Mouse (Mus musculus) midbrain, embryonic 15.5 days (tissue): ENCODE data around the gene St7l. TPM values are rescaled to one million over a fixed set of nuclear protein-coding genes. Genes with fewer than 3 reads are reported as not detected.
A peak's percentile ranks its signal among the peaks of the same experiment; 100 is the strongest.

Experiments
- ATAC-seq: fragments of 200-750 bp; cut with Nextera tagmentation; replicated peaks from 2 replicates; pipeline ENCODE4 v1.8.0; 2017; ENCODE audit warnings: moderate TSS enrichment
- H3K27ac ChIP-seq: fragments of 300-500 bp; sonication (generic); 2 replicates; pipeline ENCODE4 v1.5.1; 2015; ENCODE audit warnings: mild to moderate bottlenecking, inconsistent platforms
- H3K27me3 ChIP-seq: fragments of 300-500 bp; sonication (generic); replicated peaks from 2 replicates; pipeline ENCODE4 v1.6.1; 2015; ENCODE audit warnings: inconsistent platforms
- H3K36me3 ChIP-seq: fragments of 300-500 bp; sonication (generic); replicated peaks from 2 replicates; pipeline ENCODE4 v1.6.1; 2015; ENCODE audit warnings: inconsistent platforms
- H3K4me1 ChIP-seq: fragments of 300-500 bp; sonication (generic); 2 replicates; pipeline ENCODE4 v1.6.1; 2015; ENCODE audit warnings: inconsistent platforms
- H3K4me2 ChIP-seq: fragments of 300-500 bp; sonication (generic); 2 replicates; pipeline ENCODE4 v1.6.1; 2015; ENCODE audit warnings: inconsistent platforms, mild to moderate bottlenecking, moderate library complexity
- H3K4me3 ChIP-seq: fragments of 300-500 bp; sonication (generic); 2 replicates; pipeline ENCODE4 v1.5.1; 2015; ENCODE audit warnings: mild to moderate bottlenecking, inconsistent platforms
- H3K9ac ChIP-seq: fragments of 300-500 bp; sonication (generic); 2 replicates; pipeline ENCODE4 v1.6.1; 2015; ENCODE audit warnings: mild to moderate bottlenecking, inconsistent platforms
- H3K9me3 ChIP-seq: fragments of 300-500 bp; sonication (generic); 2 replicates; pipeline ENCODE4 v1.6.1; 2016; ENCODE audit warnings: inconsistent platforms
- WGBS: fragments of 180-500 bp; shearing (Covaris S2); methylation state at CpG from one replicate; pipeline ENCODE4 v1.1.7; 2015; ENCODE audit warnings: mixed read lengths; 5-methylcytosine and 5-hydroxymethylcytosine counted together
- polyA plus RNA-seq: library from polyadenylated mRNA; unstranded; fragments of >200 nt; fragmentation: Nextera tagmentation; extraction: Ambion mirVana; gene quantifications from 2 replicates; pipeline ENCODE4 v1.2.1, GENCODE M21; 2015

Gene St7l
- polyA plus RNA-seq: 31.8 and 35.1 TPM in 2 replicates

DNA sequence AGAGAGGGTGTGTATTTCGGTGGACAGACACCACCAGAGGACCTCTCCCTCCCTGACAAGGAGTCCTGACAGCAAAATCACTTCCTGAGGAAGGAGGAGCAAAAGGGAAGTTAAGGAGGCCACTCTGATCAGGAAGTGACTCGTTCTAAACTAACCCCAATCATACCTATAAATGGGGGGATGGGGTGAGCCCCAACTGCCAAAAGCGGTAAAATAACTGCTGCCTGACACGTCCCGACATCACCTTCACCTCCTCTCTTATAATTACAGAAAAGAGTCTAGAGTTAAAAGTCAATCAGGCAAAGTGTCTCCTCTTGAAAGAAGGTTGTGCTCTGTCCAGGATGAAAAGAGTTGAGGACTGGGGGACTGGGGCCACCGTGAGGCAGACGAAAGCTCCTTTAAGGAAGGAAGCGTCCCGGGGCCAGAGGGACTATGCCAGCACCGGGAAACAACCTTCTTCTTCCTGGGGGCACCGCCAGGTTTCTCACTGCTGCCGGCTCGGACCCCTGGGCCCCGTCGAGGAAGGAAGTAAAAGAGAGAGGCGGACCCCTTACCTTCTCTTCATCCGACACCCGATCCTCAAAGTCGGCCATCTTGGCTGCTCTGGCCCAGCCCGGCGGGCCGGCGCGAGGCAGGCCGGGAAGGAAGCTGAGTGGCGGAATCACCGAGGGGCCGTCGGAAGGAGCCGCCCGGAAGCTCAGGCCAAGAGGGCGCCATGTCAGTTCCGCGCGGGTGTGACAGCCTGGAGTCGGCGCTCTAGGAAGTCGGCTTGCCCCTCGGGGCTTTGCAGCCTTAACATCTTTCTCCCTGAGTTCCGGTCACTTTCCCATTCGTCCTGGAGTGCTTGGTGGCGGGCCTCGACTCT, at the start of gene St7l, which contains the start of gene Capza1:
St7l (plus strand) TSS at position 220 of the 865 bp plus-strand sequence.
Capza1 (minus strand) TSS at position 720 of the 865 bp plus-strand sequence.
- H3K27me3 ChIP-seq: no peaks in the 10 kb centered on the region
- WGBS: under 1% methylated on average over 43 of the region's 43 CpGs
- no peaks in the 10 kb centered on the region for H3K9me3 ChIP-seq
- H3K4me1 ChIP-seq: peaks cover 41% of the 10 kb centered on the region
- peak within 1 kb of the TSS; percentile 99 for H3K4me3 ChIP-seq
- H3K36me3 ChIP-seq: no peaks in the 10 kb centered on the region; the same call in 1 of the 2 replicates
- peak within 1 kb of the TSS; percentile 93 for H3K27ac ChIP-seq
- ATAC-seq: peak; percentile 98
- peak within 1 kb of the TSS; percentile 66 for H3K4me2 ChIP-seq
- peak within 1 kb of the TSS; percentile 99 for H3K9ac ChIP-seq

DNA sequence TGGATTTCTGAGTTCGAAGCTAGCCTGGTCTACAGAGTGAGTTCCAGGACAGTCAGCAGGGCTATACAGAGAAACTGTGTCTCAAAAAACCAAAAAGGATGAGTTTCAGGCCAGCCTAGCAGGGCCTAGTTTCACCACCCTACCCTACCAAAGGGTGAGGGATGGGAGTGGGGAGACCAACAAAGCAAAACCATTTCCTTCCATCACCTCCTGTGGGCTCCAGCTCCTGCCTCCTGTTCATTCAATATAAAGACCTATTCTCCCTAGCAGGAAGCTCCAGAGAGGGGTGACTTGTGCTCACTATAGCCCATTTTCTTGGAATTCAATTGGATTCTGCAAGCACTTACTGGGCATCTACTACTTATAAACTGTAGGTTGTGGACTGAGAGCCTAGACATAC, 49.1 kb upstream of the St7l start:
- no peak overlapping the region for H3K27ac ChIP-seq
- no peak overlapping the region for H3K4me2 ChIP-seq
- H3K9me3 ChIP-seq: no peaks in the 10 kb centered on the region
- no peak overlapping the region for H3K9ac ChIP-seq
- no peaks in the 10 kb centered on the region for H3K27me3 ChIP-seq
- H3K4me1 ChIP-seq: peaks cover 17% of the 10 kb centered on the region
- no peaks in the 10 kb centered on the region for H3K36me3 ChIP-seq
- no peak for ATAC-seq
- no peak overlapping the region for H3K4me3 ChIP-seq
- WGBS: 98% methylated on average over 1 of the region's 1 CpGs

DNA sequence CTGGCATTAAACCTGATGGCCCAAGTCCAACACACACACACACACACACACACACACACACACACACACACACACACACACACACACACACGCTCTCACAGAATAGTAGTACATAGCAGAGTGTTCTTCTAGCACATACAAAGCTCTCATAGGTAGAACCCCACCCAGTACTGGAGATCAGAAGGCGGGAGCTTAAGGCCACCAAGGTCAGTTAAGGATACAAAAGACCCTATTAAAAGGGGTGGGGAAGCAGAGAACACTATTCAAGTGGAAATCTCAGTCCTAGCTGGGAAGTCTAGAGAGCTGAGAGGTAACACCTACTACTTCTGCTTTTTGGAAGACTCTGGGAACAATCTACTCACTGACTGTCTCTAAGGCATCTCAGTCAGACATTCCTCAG, 48.5 kb upstream of the St7l start:
- Histone ChIP-seq H3K9ac (no peak overlapping the region), H3K4me3 (no peak overlapping the region), H3K27ac (no peak overlapping the region), H3K27me3 (no peaks in the 10 kb centered on the region), H3K4me2 (no peak overlapping the region), H3K9me3 (no peaks in the 10 kb centered on the region), H3K4me1 (peaks cover 17% of the 10 kb centered on the region), H3K36me3 (no peaks in the 10 kb centered on the region)
- no peak for ATAC-seq
- WGBS: 81% methylated on average over 2 of the region's 2 CpGs

DNA sequence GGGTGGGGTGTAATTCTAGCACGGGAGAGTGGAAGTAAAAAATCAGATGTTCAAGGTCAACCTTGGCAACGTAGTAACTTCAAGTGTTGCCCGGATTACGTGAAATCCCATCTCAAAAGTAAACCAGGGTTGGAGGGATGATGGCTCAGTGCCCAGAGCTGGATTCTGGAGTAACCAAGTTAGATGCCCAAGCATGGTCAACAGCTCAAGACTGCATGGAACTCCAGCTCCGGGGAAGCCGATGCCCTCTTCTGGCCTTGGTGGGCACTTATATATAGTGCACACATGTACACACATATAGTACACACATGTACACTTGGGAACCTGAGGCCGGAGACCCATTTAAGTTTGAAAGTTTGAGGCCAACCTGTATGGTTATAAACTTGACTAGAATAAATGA, 47.7 kb upstream of the St7l start:
- Histone ChIP-seq H3K27me3 (no peaks in the 10 kb centered on the region), H3K27ac (no peak overlapping the region)
- no peak for ATAC-seq

DNA sequence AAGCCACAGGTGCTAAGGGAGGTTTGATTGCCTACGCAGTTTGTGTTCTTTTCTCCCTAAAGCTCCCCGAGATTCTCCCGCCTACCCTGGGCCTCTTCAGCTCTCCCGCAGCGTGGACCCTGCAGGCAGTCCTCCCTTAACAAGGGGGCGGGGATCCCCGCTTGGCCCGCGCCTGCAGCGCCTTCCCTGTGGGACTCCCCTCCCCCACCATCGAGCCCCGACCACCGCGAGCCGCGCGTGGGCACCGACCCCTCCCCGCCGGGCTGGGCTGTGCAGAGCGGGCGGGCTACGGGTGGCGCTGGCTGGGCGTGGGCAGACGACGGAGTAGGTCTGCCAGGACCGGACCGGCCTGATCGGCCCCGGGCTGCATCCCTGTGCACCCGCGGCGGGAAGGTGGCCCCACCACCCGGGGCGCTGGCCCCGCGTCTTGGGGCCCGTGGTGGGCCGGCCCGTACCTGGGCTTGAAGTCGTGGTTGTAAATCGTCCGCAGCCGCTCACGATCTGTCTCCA, 46.3 kb upstream of the St7l start:
- Histone ChIP-seq H3K27ac (peak overlapping the region; percentile 60), H3K4me2 (peak overlapping the region; percentile 91)
- WGBS: 0% methylated on average over 43 of the region's 46 CpGs

More for the DNA sequence above, 47.7 kb upstream of the St7l start:
- Histone ChIP-seq H3K9me3 (no peaks in the 10 kb centered on the region), H3K9ac (no peak overlapping the region), H3K4me2 (no peak overlapping the region), H3K4me1 (peaks cover 17% of the 10 kb centered on the region), H3K36me3 (no peaks in the 10 kb centered on the region), H3K4me3 (no peak overlapping the region)
- WGBS: 94% methylated on average over 7 of the region's 7 CpGs

DNA sequence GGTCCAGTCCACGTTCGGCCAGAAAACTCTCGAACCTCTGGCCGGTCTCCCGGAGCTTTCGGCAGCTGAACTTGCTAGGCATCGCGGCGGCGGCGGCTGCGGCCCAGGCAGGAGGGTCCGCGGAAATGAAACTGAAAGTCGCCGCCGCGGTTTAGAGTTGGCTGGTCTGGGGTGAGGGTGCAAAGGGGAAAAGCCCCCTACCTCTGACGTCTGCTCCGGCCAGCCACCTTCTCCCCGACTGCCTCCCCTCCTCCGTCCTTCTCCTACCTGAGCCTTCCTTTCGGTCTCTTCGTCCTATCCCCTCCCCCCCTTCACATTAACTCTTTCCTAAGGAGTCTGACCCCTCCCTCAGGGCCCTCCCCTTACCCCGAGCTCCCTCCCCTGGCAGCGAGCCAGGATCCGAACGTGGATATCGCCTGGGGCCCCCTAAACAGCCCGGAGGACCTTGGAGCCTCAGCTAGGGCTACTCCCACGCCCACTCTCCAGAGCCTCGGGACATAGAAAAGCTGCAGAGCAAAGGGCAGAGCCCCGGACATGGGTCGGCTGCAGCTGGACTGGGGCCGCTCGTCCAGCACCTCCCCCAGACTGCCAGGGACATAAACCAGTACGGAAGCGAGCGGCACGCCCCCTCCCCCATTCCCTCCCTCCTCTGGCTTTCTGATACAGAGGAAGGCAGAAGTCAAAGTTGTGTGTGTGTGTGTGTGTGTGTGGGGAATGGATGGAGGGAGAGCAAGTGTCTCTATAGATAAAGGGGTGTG, 45.6 kb upstream of the St7l start, which contains the start of gene Mov10:
Mov10 (minus strand) TSS at position 573 of the 758 bp plus-strand sequence.
- ATAC-seq: peak; percentile 75
- Histone ChIP-seq H3K4me3 (peak within 1 kb of the TSS; percentile 57), H3K27me3 (no peaks in the 10 kb centered on the region), H3K36me3 (no peaks in the 10 kb centered on the region), H3K4me2 (peak within 1 kb of the TSS; percentile 91), H3K9me3 (no peaks in the 10 kb centered on the region), H3K9ac (peak within 1 kb of the TSS; percentile 58), H3K4me1 (peaks cover 17% of the 10 kb centered on the region), H3K27ac (peak within 1 kb of the TSS; percentile 60)
- under 1% methylated on average over 40 of the region's 40 CpGs for WGBS

More for the DNA sequence above, 46.3 kb upstream of the St7l start:
- Histone ChIP-seq H3K4me1 (peaks cover 17% of the 10 kb centered on the region), H3K4me3 (peak overlapping the region; percentile 57), H3K36me3 (no peaks in the 10 kb centered on the region), H3K27me3 (no peaks in the 10 kb centered on the region), H3K9ac (peak overlapping the region; percentile 58), H3K9me3 (no peaks in the 10 kb centered on the region)
- peak; percentile 91 for ATAC-seq

DNA sequence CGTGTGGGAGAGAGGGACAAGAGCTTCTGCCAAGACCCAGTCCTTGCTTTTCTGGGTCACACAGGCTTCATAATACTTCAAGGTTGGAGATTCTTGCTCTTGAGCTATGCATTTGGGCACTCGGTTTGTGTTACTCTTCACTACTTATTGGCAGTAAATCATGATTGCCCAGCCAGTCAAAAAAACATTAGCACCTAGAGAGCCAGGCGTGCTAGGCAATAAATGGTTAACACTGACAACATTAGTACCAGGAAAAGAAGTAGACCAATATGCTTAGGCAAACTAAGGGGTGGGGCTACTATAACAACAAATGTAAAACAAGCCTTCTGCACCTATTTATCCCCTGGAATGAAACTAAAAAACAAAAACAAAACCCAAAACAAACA, 45.1 kb upstream of the St7l start:
- Histone ChIP-seq H3K27ac (no peak overlapping the region), H3K4me2 (peak overlapping the region; percentile 91), H3K4me1 (peaks cover 17% of the 10 kb centered on the region), H3K27me3 (no peaks in the 10 kb centered on the region), H3K36me3 (no peaks in the 10 kb centered on the region), H3K9me3 (no peaks in the 10 kb centered on the region), H3K9ac (no peak overlapping the region), H3K4me3 (peak overlapping the region; percentile 57)
- ATAC-seq: no peak
- WGBS: 14% methylated on average over 3 of the region's 3 CpGs

DNA sequence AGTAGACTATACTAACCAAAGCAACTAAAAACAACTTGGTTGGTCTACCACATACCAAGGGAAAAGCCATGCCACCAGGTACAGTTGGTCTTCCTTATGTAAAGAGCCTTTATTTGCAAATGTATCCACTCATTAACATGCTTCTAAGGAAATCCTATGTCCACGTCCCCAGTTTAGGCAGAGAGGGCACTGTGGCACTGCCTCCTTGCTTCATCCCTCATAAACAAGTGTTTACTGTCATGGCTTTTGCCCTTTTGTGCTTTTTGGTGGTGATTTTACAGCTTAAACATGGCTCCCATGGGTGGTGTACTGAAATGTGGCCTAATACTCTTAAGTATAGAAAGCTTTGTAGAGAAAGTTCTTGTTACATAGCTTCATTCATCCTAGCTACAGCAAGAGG, 43.4 kb upstream of the St7l start:
- WGBS: 45% methylated on average over 1 of the region's 1 CpGs

DNA sequence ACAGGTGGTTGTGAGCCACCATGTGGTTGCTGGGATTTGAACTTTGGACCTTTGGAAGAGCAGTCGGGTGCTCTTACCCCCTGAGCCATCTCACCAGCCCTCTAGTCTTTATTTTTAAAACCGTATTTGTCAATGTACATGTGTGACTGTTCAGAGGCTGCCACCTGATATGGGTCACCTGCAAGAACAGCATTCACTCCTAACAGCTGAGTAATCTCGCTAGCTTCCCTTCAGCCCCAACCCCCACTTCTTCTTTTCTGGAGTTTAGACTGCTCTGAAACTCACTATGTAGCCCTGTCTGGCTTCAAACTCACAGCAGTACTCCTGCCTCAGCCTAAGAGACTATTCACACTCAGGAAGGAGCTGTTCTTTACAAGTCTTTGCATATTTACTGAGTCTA, 41.4 kb upstream of the St7l start:
- WGBS: 94% methylated on average over 3 of the region's 3 CpGs
- Histone ChIP-seq H3K9ac (no peak overlapping the region), H3K27ac (no peak overlapping the region), H3K36me3 (peaks cover 9% of the 10 kb centered on the region; the same call in 1 of the 2 replicates), H3K4me3 (no peak overlapping the region), H3K4me1 (peaks cover 8% of the 10 kb centered on the region), H3K27me3 (no peaks in the 10 kb centered on the region), H3K9me3 (no peaks in the 10 kb centered on the region), H3K4me2 (no peak overlapping the region)
- no peak for ATAC-seq

More for the DNA sequence above, 43.4 kb upstream of the St7l start:
- no peaks in the 10 kb centered on the region for H3K27me3 ChIP-seq
- no peak for ATAC-seq
- H3K27ac ChIP-seq: no peak overlapping the region
- no peak overlapping the region for H3K4me2 ChIP-seq
- H3K9me3 ChIP-seq: no peaks in the 10 kb centered on the region
- no peak overlapping the region for H3K9ac ChIP-seq
- H3K4me1 ChIP-seq: peaks cover 17% of the 10 kb centered on the region
- H3K4me3 ChIP-seq: no peak overlapping the region
- H3K36me3 ChIP-seq: peaks cover 3% of the 10 kb centered on the region; the same call in 1 of the 2 replicates

DNA sequence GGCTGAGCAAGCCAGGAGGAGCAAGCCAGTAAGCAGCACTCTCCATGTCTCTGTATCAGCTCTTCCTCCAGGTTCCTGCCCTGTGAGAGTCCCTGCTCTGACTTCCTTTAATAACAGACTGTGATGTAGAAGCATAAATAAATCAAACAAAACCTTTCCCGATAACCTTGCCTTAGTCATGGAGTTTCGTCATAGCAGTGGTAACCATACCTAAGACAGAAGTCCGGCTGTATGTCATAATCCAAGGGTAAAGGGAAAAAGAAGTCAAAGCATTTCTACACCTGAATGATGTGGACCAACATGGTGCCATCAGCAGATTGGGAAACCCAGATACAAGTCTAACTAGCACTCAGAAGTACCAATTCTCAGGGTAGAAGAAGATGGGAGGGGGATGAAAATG, 28.0 kb upstream of the St7l start:
- ATAC-seq: no peak
- Histone ChIP-seq H3K4me2 (no peak overlapping the region), H3K4me3 (no peak overlapping the region), H3K27me3 (no peaks in the 10 kb centered on the region), H3K4me1 (no peaks in the 10 kb centered on the region), H3K9me3 (no peaks in the 10 kb centered on the region), H3K27ac (no peak overlapping the region), H3K9ac (no peak overlapping the region), H3K36me3 (peaks cover 39% of the 10 kb centered on the region)
- 95% methylated on average over 3 of the region's 3 CpGs for WGBS

DNA sequence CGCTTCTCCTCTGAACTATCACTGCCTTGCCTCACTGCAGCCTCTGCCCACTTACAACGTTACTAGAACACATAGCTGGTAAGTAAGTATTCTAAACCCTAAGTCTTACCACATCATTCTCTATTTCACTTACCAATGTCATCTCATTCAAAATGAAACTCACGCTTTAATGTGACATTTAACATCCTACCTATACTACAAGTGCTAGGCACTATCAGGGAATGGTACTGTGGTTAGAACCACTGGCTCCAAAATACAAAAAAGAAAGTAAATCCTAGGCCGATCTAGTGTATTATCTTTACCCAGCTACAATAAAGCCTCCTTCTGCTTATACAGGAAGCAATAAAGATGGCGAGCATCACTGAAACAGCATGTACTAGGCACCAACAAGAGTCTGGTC, 22.8 kb upstream of the St7l start:
- Histone ChIP-seq H3K9ac (no peak overlapping the region), H3K36me3 (peaks cover 27% of the 10 kb centered on the region), H3K4me3 (no peak overlapping the region), H3K27ac (no peak overlapping the region), H3K9me3 (no peaks in the 10 kb centered on the region), H3K4me1 (no peaks in the 10 kb centered on the region), H3K27me3 (no peaks in the 10 kb centered on the region), H3K4me2 (no peak overlapping the region)
- no peak for ATAC-seq
- WGBS: 97% methylated on average over 5 of the region's 5 CpGs

DNA sequence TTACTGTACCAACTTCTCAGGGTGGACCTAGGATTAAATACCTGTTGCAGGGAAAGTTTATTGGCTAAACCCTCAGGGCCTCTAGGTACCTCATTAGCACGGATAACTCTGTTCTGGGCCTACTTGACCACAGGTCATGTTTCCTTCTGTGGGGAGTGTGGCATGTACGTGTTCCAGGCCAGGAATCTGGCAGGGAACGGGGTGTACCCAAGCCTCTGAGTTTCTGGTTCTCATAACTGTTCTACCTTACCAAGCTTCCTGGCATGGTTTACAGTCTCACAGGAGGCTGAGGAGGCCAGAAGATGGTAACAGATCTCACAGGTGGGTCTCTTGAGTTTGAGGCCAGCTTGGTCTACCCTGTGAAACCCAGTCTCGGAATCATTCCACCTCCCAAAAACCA, 17.2 kb upstream of the St7l start:
- peaks cover 16% of the 10 kb centered on the region for H3K36me3 ChIP-seq
- WGBS: 94% methylated on average over 4 of the region's 4 CpGs
- H3K4me3 ChIP-seq: no peak overlapping the region
- H3K27ac ChIP-seq: no peak overlapping the region
- ATAC-seq: no peak
- no peak overlapping the region for H3K9ac ChIP-seq
- H3K4me2 ChIP-seq: no peak overlapping the region
- H3K4me1 ChIP-seq: no peaks in the 10 kb centered on the region
- H3K27me3 ChIP-seq: no peaks in the 10 kb centered on the region
- H3K9me3 ChIP-seq: no peaks in the 10 kb centered on the region
